In genomic region chr11:58939088-58939439, GRCm38 (mm10) we compare ENCODE assay signal across 1 mouse cellular context.
TF ChIP-seq lines count a peak whose summit lies in the region.

No protein-coding gene starts in this region.

TF ChIP-seq in CH12.LX, 34 proteins besides CTCF, POLR2A, EP300 and RAD21:
- TF ChIP-seq BHLHE40 (IDR thresholded peaks at IDR 0.05; ENCODE audit: low read depth, low read length) (no peak), CHD1 (IDR thresholded peaks at IDR 0.05; ENCODE audit: low read depth, low read length) (no peak), ETS1 (conservative IDR thresholded peaks at IDR 0.05; ENCODE audit: low read depth, low read length) (no peak), JUND (conservative IDR thresholded peaks at IDR 0.05; ENCODE audit: low read depth, low read length) (no peak), KAT2A (IDR thresholded peaks at IDR 0.05; ENCODE audit: insufficient replicate concordance, low read length) (no peak), HCFC1 (IDR thresholded peaks at IDR 0.05; ENCODE audit: low read depth, low read length) (no peak), IRF4 (IDR thresholded peaks at IDR 0.05; ENCODE audit: low read depth, low read length) (0 out of 2 replicates have a peak, but pooled peaks have one; percentile 0), RCOR1 (conservative IDR thresholded peaks at IDR 0.05; ENCODE audit: low read depth, low read length) (no peak)
TF ChIP-seq in CH12.LX: peak in this region for 1.
